Mouse (Mus musculus) Patski (cell line): ENCODE measurements around the gene Cers1. TPM values are rescaled to one million over a fixed set of nuclear protein-coding genes. Genes with fewer than 3 reads are reported as not detected.

ENCODE experiments used
- ATAC-seq: fragments of 100-300 bp; one replicate; pipeline ENCODE4 v1.8.0; 2021
- CTCF ChIA-PET: fragments of 350-600 bp; sonication (Branson Sonifier 250); formaldehyde crosslinking; loops from one replicate; lab custom pipeline; 2022; ENCODE audit warnings: inconsistent platforms; lab: Charles Lee
- POLR2A ChIA-PET: fragments of 350-600 bp; sonication (Branson Sonifier 250); formaldehyde crosslinking; loops from one replicate; lab custom pipeline; 2022; ENCODE audit warnings: antibody characterized with exemption, inconsistent platforms; lab: Charles Lee
- DNase-seq: peaks from one replicate; pipeline ENCODE4 v3.0.0-alpha.2; 2011; ENCODE audit warnings: low read depth, low spot score
- H3K27me3 ChIP-seq: fragments of 371-371 bp; one replicate; pipeline ENCODE4 v1.5.1; 2021
- CTCF ChIP-seq: fragments of 100-300 bp; IDR thresholded peaks from one replicate; pipeline ENCODE4 v1.5.1; 2021
- in situ Hi-C: fragments of 300-500 bp; cut with MboI; formaldehyde crosslinking; loops from 3 replicates; pipeline ENCODE4 v1.11.1; 2018; ENCODE audit warnings: low pct_unique_long_range_greater_than_20kb, mixed read lengths
- polyA plus RNA-seq: library from polyadenylated mRNA; unstranded; gene quantifications from one replicate; pipeline ENCODE4 v1.2.3, GENCODE M21; 2021

The Cers1 gene
- polyA plus RNA-seq: 2.5 TPM

DNA sequence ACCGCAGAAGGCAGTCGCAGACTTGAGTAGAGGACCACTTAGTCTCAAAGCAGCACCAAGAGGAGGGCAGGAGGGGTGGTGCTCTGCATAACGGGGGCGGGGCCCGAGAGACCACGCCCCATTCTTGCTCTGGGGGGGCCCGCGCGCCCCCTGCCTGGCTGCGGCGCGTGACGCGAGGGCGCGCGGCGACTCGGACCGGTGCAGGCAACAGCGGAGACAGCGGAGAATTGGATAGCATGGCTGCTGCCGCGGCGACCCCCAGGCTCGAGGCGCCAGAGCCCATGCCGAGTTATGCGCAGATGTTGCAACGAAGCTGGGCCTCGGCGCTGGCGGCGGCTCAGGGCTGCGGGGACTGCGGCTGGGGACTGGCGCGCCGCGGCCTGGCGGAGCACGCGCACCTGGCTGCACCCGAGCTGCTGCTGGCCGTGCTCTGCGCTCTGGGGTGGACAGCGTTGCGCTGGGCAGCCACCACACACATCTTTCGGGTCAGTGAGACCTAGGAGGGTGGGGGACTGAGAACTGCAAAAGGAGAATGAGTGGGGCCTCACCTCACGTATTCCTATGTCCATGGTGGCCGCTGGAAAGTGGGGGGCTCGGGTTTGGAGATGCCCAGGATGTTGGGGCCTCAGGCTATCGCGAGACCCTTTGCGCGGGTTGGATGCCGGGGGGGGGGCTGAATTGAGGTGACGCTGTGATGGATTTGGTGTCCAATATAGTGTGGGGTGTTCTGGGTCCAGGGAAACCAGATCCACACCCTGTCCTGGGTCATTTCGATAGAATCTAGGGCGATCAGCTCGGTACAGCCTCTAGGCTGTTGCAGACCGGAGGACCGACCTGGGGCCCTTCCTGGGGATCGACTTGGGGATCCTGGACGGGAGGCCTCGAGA is at the start of gene Cers1:
Gene Cers1 (plus strand): TSS at position 152 of the 887 bp plus-strand sequence.
- ChIA-PET POLR2A (no interaction called here), CTCF (interaction anchor here (1.0 kb wide), 1 partner anchor 116 kb away, joined by 3 read pairs; no protein-coding TSS in a partner anchor)
- in situ Hi-C loops: no loop called here
- ATAC-seq (peak; percentile 36), DNase-seq (no peak)
- TF ChIP-seq CTCF: no peak
- no peaks in the 10 kb centered on the region for H3K27me3 ChIP-seq

DNA sequence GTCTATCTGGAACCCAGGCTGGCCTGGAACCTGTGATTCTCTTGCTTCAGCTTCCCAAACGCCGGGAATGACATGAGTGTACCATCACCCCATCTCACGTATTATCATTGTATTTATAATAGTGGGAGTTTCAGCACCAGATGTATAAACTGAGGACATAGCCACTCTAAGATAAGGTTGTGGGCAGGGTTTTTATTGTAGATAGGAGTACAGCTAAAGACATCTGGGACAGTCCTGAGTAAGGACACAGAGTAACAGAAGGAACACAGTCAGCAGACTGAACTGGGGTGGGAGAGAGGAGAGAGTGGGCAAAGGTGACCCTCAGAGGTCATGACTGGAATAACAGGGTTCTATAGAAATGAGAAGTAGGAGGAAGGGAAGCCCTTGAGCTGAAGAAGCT is 47.9 kb upstream of the Cers1 start:
- H3K27me3 ChIP-seq: no peaks in the 10 kb centered on the region
- no peak for TF ChIP-seq CTCF
- CTCF ChIA-PET: no interaction called here
- POLR2A ChIA-PET: no interaction called here
- ATAC-seq (no peak), DNase-seq (no peak)
- in situ Hi-C loops: no loop called here

DNA sequence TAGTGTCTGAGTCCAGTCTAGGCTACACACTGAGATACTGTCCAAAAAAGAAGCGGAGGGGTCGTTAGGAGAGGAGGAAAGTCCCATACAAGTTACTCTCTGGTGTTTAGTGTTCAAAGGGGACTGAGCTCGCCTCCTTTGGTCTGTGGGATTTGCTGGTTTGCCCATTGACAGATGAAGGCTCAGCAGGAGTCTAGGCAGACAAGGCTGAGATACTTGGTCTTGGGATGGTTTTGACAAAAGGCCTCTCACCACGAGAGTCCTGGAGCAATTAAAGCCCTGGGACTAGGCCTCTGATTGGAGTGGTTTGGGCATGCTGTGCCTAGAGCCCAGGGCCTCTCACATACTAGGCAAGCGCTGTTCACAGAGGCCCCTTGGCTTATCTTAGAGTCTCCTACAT is 47.3 kb upstream of the Cers1 start:
- ChIA-PET CTCF (interaction anchor here (1.2 kb wide), 1 partner anchor 8 kb away, joined by 3 read pairs; no protein-coding TSS in a partner anchor), POLR2A (interaction anchor here (1.3 kb wide), 1 partner anchor 13 kb away, joined by 4 read pairs; no protein-coding TSS in a partner anchor)
- H3K27me3 ChIP-seq: no peaks in the 10 kb centered on the region
- TF ChIP-seq CTCF: no peak
- in situ Hi-C loops: no loop called here
- DNase-seq (no peak), ATAC-seq (no peak)

DNA sequence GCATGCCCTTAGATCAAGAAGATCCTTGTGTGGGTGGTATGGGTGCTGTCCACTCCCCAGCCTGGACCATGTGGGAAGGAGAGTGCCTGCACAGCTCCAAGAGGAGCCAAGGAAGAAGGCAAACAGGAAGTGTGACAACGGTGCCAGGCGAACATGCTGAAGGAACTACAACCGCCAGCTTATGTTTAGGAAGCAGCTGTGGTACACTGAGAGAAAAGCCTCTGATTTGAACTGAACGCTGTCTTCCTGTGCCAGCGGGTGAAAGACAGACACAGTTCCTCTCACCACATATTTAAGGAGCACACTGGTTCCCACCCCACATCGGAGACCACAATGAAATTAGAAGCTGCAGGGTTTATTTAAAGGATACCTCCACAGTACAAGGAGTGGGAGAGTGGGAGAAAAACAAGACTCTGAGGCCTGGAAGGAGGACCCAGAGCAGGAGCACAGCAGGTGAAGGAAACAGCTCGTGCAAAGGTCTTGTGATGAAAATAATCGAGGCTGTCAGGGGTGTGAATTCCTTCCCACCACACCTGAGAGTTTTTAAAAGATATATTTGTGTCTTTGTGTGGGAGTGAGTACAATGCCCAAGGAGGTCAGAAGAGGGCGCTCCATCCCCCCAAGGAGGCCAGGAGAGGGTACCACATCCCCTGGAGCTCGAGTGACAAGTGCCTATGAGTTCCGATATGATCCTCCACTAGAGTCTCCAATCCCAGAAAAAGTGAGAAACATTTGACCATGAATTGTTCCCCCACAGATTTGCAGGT is 46.6 kb upstream of the Cers1 start:
- ChIA-PET POLR2A (interaction anchor here (1.3 kb wide), 1 partner anchor 12 kb away, joined by 4 read pairs; no protein-coding TSS in a partner anchor), CTCF (interaction anchor here (1.0 to 1.5 kb wide), 4 partner anchors 9 to 12 kb away, joined by 3 to 6 read pairs (median 3); no protein-coding TSS in a partner anchor)
- no peaks in the 10 kb centered on the region for H3K27me3 ChIP-seq
- ATAC-seq: peak; percentile 31
- DNase-seq: no peak
- no peak for TF ChIP-seq CTCF
- in situ Hi-C loops: no loop called here

DNA sequence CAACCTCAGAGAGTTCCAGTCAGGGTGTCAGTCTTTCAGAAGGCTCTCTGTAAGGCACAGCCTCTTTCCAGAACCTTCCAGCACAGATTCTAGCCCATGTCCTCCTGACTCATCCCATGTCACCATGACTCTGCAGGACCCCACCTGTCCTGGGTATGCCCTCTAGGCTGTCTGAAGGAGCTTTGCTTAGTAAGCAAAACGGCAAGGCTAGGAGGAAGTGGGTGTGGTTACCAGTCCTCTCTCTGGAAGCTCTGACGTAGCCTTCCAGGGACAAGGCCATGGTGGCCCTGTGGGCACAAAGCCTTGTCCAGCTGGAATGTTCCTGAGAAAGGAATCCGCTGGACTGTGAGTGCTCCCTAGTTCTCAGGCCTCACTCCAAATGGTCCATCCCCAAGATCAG is 42.6 kb upstream of the Cers1 start:
- no peak for TF ChIP-seq CTCF
- ATAC-seq (no peak), DNase-seq (no peak)
- in situ Hi-C loops: no loop called here
- ChIA-PET POLR2A (no interaction called here), CTCF (interaction anchor here (1.1 to 3.4 kb wide), 2 partner anchors 8 to 10 kb away, joined by 3 to 11 read pairs; partner anchors contain the start of gene Homer3)
- H3K27me3 ChIP-seq: no peaks in the 10 kb centered on the region

DNA sequence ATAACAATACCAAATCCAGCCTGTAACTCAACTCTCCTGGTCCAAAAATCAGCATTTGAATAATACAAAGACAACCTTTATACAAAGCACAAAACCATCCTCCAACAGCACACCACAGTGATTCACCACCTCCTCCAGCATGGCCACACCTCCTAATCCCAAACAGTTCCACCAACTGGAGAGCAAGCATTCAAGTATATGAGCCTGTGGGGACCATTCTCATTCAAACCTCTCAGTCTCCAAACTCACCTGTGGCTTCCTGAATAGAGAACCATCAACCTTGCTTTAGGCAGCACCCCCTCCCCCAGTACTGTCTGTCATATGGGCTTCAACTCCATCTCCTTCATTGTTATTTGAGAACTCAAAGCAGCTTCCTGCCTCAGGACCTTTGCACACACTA is 41.2 kb upstream of the Cers1 start:
- DNase-seq: no peak
- H3K27me3 ChIP-seq: no peaks in the 10 kb centered on the region
- ChIA-PET CTCF (no interaction called here), POLR2A (no interaction called here)
- ATAC-seq: no peak
- no peak for TF ChIP-seq CTCF
- in situ Hi-C loops: no loop called here

DNA sequence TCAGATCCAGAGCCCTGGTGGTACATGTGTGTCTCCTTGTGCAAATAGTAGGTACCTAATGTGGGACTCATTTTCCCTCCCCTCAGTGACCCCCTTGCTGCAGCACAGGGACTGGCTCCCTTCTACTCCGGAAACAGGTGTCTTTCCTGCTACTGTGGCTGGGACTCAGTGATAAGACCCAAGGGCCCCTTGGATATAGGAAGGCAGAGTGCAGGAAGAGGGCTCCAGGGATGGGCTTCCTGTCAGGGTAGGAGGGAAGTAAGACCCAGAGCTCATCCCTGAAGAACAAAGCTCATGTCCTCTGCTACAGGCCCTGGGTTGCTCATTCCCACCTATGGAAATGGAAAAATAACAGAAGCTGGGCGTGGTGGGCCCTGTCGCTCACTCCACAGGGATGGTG is 39.1 kb upstream of the Cers1 start:
- in situ Hi-C loops: no loop called here
- DNase-seq (no peak), ATAC-seq (no peak)
- H3K27me3 ChIP-seq: no peaks in the 10 kb centered on the region
- TF ChIP-seq CTCF: no peak
- ChIA-PET POLR2A (no interaction called here), CTCF (no interaction called here)

DNA sequence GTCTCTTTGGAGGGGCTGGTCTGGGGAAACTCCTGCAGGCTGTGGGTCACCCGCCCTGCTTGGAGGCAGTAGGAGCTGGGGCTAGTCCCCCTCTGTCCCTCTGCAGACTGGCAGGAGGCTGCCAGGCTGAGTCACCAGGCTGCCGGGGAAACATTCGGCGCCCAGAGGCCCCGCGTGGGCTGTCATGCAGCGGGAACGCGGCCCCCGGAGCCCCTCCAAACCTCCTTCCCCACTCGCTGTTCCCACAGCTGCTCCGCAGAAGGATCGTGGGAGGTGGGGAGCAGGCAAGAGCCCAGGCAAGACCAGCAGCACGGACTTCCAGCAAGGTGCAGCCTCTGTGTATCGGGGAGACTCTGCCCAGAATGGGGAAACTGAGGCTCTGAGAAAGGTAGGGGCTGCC is 37.4 kb upstream of the Cers1 start:
- ChIA-PET POLR2A (no interaction called here), CTCF (no interaction called here)
- in situ Hi-C loops: no loop called here
- no peaks in the 10 kb centered on the region for H3K27me3 ChIP-seq
- no peak for ATAC-seq
- TF ChIP-seq CTCF: no peak
- no peak for DNase-seq

DNA sequence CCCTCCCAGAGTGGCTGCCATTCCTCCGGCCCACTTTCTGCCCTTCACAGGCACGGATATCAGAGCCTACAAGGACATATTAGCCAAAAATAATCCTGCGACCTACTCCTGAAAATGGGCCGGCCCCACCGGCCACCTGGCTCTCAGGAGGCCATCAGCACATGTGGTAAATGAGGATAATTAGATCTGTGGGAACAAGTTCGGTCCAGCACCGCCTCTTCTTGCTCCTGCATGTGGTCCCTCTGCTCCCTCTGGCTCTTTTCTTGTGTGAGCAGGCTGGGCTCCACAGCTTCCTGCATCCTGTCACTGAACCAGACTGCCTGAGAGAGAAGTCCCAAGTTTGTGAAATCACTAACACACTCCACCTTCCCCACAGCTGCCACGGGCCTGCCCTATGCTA is 36.3 kb upstream of the Cers1 start:
- H3K27me3 ChIP-seq: no peaks in the 10 kb centered on the region
- no peak for ATAC-seq
- TF ChIP-seq CTCF: no peak
- DNase-seq: no peak
- in situ Hi-C loops: no loop called here
- POLR2A ChIA-PET: no interaction called here
- CTCF ChIA-PET: interaction anchor here (1.0 kb wide), 1 partner anchor 25 kb away, joined by 4 read pairs; no protein-coding TSS in a partner anchor

DNA sequence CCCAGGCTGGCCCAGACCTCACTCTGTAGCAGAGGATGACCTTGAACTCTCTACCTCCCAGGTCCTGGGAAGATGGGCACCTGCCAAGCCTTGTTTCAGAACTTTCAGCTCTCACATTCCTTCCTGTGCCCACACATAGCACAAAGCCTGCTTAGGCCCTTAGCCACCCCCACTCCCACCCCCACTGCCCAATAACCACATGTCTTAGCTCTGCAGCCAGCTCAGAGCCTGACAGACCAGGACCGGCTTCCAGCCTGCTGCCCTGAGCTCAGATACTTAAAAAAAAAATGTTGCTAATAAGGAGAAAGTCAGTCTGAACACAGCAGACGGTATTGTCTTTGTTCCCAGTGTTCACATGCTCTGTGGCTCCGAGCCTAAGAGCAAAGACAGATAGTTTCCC is 34.6 kb upstream of the Cers1 start:
- POLR2A ChIA-PET: interaction anchor here (1.3 kb wide), 1 partner anchor 12 kb away, joined by 4 read pairs; no protein-coding TSS in a partner anchor
- no peak for ATAC-seq
- no peak for TF ChIP-seq CTCF
- no peak for DNase-seq
- CTCF ChIA-PET: interaction anchor here (0.8 to 1.3 kb wide), 3 partner anchors 9 to 40 kb away, joined by 3 to 6 read pairs (median 3); no protein-coding TSS in a partner anchor
- in situ Hi-C loops: no loop called here
- no peaks in the 10 kb centered on the region for H3K27me3 ChIP-seq
